Mouse (Mus musculus): ENCODE data around the gene Olfr437. TPM values are rescaled to one million over a fixed set of nuclear protein-coding genes. Genes with fewer than 3 reads are reported as not detected.
A peak's percentile ranks its signal among the peaks of the same experiment; 100 is the strongest.
"Not testable (repeated sequence)": the region's sequence is repeated elsewhere in the genome, so short reads cannot be mapped to it uniquely, and the experiment has no call there.

Gene Olfr437
- not detected in 2 replicates for polyA plus RNA-seq (2014; fragmentation: Nextera tagmentation; extraction: Ambion mirVana)

DNA sequence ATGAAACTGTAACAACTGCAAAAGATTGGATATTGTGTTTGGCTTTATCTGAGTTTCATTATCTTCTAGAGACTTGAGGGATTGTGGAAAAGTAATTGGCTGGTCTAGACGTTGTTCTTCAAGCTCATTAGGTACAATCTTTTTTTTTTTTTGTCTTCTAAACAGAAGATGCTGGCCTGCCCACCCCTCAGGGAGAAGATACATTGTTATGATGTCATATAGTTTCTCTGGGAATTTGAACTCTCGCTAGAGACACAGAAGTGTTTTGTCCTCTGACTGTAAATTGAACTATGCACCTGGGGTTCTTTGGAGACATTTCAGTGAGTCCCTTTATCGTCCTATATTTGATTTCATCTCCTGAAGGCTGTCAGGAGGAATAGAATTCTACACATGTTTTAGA is at the start of gene Olfr437:
Olfr437 (plus strand) TSS at position 301 of the 400 bp plus-strand sequence.
- 64% methylated on average over 3 of the region's 3 CpGs for WGBS
- Histone ChIP-seq H3K9ac (no peak within 1 kb of the TSS), H3K9me3 (ENCODE audit: low read depth, low read length) (no peaks in the 10 kb centered on the region), H3K4me3 (ENCODE audit: low read depth, low read length) (no peak within 1 kb of the TSS), H3K27ac (ENCODE audit: low read depth) (no peak within 1 kb of the TSS), H3K4me1 (ENCODE audit: insufficient read depth) (no peaks in the 10 kb centered on the region), H3K27me3 (ENCODE audit: insufficient read depth, low read length) (no peaks in the 10 kb centered on the region), H3K4me2 (no peak within 1 kb of the TSS), H3K36me3 (ENCODE audit: insufficient read depth) (no peaks in the 10 kb centered on the region)
- no peak for TF ChIP-seq CTCF (IDR thresholded peaks at IDR 0.05; ENCODE audit: low read depth)
- DNase-seq (no peak), ATAC-seq (ENCODE audit: insufficient read depth) (no peak)

DNA sequence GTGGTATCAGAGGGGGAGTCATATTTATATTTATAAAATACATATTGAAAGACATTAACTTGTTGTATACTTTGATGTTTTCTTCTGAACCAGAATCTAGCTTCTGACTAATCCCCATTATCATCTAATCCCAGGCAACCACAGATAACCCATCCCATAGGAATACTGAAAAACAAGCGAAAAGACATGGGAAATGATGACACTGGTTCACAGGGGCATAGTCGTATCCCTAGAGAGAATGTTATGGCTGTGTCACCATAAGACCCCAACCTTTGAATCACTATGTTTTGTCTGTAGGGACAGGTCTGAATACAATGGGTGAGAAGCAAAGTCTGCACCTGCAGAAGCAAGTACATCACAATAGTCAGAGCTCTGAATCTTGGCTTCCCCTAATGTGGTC is 16.8 kb upstream of the Olfr437 start, which contains the start of gene Olfr237-ps1:
Olfr237-ps1 (plus strand) TSS at position 301 of the 400 bp plus-strand sequence.
- not testable (repeated sequence) for H3K4me3 ChIP-seq (ENCODE audit: low read depth, low read length); H3K4me2 ChIP-seq; H3K36me3 ChIP-seq (ENCODE audit: insufficient read depth); ATAC-seq (ENCODE audit: insufficient read depth); H3K9me3 ChIP-seq (ENCODE audit: low read depth, low read length); H3K27me3 ChIP-seq (ENCODE audit: insufficient read depth, low read length); H3K4me1 ChIP-seq (ENCODE audit: insufficient read depth); H3K9ac ChIP-seq; H3K27ac ChIP-seq (ENCODE audit: low read depth); DNase-seq
- WGBS, result 86% methylated on average over 2 of the region's 2 CpGs

DNA sequence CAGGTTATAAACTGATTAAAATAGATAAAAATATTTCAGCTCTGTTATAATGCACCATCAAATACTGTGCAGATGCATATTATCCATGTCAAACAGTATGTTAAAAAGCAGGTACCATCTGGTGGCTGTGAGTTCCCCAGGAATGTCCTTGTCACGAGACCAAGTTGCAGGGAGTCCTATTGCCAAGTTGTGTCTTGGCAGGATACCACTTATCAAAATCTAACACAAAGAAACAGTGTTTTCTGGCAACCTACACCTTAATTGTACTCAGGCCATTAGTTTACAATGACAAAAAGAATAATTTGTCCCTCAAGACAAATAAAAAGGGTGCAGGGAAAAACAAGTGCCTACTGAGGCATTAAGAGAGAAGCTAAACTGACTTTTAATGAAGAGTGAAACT is 3.6 kb upstream of the Olfr437 start:
- no peak overlapping the region for H3K27ac ChIP-seq (ENCODE audit: low read depth)
- H3K9ac ChIP-seq, result no peak overlapping the region
- H3K4me2 ChIP-seq, result no peak overlapping the region
- ATAC-seq (ENCODE audit: insufficient read depth) (no peak), DNase-seq (no peak)
- no peak overlapping the region for H3K4me3 ChIP-seq (ENCODE audit: low read depth, low read length)
- 56% methylated on average over 1 of the region's 1 CpGs for WGBS
- H3K27me3 ChIP-seq (ENCODE audit: insufficient read depth, low read length), result no peaks in the 10 kb centered on the region
- no peaks in the 10 kb centered on the region for H3K4me1 ChIP-seq (ENCODE audit: insufficient read depth)
- no peaks in the 10 kb centered on the region for H3K36me3 ChIP-seq (ENCODE audit: insufficient read depth)
- H3K9me3 ChIP-seq (ENCODE audit: low read depth, low read length), result no peaks in the 10 kb centered on the region
- no peak for TF ChIP-seq CTCF (IDR thresholded peaks at IDR 0.05; ENCODE audit: low read depth)

DNA sequence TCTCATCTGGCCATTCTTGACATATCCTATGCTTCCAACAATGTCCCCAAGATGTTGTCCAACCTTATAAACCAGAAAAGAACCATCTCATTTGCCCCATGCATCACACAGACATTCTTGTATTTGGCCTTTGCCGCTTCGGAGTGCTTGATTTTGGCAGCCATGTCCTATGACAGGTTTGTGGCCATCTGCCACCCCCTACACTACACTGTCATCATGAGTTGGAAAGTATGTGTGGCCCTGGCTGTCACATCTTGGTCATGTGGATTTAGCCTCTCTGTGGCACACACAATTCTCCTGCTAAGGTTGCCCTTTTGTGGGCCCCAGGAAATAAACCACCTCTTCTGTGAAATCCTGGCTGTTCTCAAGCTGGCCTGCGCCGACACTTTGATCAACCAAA is 4.2 kb downstream of the Olfr437 start:
- no peak for TF ChIP-seq CTCF (IDR thresholded peaks at IDR 0.05; ENCODE audit: low read depth)
- Histone ChIP-seq H3K27ac (ENCODE audit: low read depth) (no peak overlapping the region), H3K36me3 (ENCODE audit: insufficient read depth) (no peaks in the 10 kb centered on the region), H3K4me3 (ENCODE audit: low read depth, low read length) (no peak overlapping the region), H3K27me3 (ENCODE audit: insufficient read depth, low read length) (no peaks in the 10 kb centered on the region), H3K9ac (no peak overlapping the region), H3K9me3 (ENCODE audit: low read depth, low read length) (no peaks in the 10 kb centered on the region), H3K4me2 (no peak overlapping the region), H3K4me1 (ENCODE audit: insufficient read depth) (no peaks in the 10 kb centered on the region)
- ATAC-seq (ENCODE audit: insufficient read depth) (no peak), DNase-seq (no peak)
- 96% methylated on average over 4 of the region's 4 CpGs for WGBS

DNA sequence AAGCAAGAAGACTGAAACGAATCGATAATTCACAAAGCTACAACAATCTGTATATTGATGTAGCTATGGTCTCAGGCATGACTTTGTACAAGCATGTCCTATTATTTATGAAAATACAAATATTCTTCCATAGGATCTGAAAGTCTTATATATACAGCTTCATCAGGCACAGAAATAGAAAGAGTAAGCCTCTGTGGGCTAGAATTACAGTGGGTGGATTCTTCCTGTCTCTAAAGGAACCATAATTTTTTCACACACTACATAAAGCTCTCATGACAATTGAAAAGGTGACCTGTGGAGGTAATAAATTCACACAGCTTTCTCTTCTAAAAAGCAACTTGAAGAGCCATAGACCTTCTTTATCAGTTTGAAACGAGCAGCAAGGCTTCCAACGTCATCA is 8.8 kb downstream of the Olfr437 start, which contains the start of gene Olfr13:
Olfr13 (plus strand) TSS at position 301 of the 400 bp plus-strand sequence.
- no peak for DNase-seq
- no peaks in the 10 kb centered on the region for H3K36me3 ChIP-seq (ENCODE audit: insufficient read depth)
- no peaks in the 10 kb centered on the region for H3K27me3 ChIP-seq (ENCODE audit: insufficient read depth, low read length)
- no peak for TF ChIP-seq CTCF (IDR thresholded peaks at IDR 0.05; ENCODE audit: low read depth)
- no peaks in the 10 kb centered on the region for H3K4me1 ChIP-seq (ENCODE audit: insufficient read depth)
- 51% methylated on average over 4 of the region's 4 CpGs for WGBS
- H3K4me2 ChIP-seq, result no peak within 1 kb of the TSS
- H3K9ac ChIP-seq, result no peak within 1 kb of the TSS
- ATAC-seq (ENCODE audit: insufficient read depth), result no peak
- H3K27ac ChIP-seq (ENCODE audit: low read depth), result no peak within 1 kb of the TSS
- H3K9me3 ChIP-seq (ENCODE audit: low read depth, low read length), result no peaks in the 10 kb centered on the region
- H3K4me3 ChIP-seq (ENCODE audit: low read depth, low read length), result no peak within 1 kb of the TSS

DNA sequence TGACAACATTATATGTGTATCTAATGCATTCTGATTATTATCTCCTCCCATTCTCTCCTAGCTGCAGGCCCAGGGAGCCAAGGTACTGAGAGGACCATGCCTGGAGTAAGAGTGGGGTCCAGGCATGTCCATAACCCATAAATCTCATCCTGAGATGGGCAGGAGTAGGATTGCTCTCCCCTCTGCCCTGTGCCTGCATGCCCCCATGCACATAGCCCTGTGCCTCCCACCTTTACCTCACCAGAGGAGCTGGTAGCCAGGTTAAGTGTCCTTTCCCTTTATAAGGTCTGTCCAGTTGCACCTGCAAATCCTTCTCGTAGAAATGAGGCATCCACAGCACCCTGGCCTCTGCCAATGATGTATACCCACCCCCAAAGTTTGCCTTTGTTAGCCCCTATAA is 15.0 kb downstream of the Olfr437 start:
- H3K27ac ChIP-seq (ENCODE audit: low read depth), result no peak overlapping the region
- H3K4me2 ChIP-seq, result no peak overlapping the region
- H3K36me3 ChIP-seq (ENCODE audit: insufficient read depth), result no peaks in the 10 kb centered on the region
- H3K4me1 ChIP-seq (ENCODE audit: insufficient read depth), result no peaks in the 10 kb centered on the region
- H3K4me3 ChIP-seq (ENCODE audit: low read depth, low read length), result no peak overlapping the region
- H3K9ac ChIP-seq, result no peak overlapping the region
- ATAC-seq (ENCODE audit: insufficient read depth) (peak; percentile 41; the same call in 1 of the 2 replicates), DNase-seq (no peak)
- 48% methylated on average over 1 of the region's 1 CpGs for WGBS
- no peaks in the 10 kb centered on the region for H3K9me3 ChIP-seq (ENCODE audit: low read depth, low read length)
- H3K27me3 ChIP-seq (ENCODE audit: insufficient read depth, low read length), result no peaks in the 10 kb centered on the region
- no peak for TF ChIP-seq CTCF (IDR thresholded peaks at IDR 0.05; ENCODE audit: low read depth)

DNA sequence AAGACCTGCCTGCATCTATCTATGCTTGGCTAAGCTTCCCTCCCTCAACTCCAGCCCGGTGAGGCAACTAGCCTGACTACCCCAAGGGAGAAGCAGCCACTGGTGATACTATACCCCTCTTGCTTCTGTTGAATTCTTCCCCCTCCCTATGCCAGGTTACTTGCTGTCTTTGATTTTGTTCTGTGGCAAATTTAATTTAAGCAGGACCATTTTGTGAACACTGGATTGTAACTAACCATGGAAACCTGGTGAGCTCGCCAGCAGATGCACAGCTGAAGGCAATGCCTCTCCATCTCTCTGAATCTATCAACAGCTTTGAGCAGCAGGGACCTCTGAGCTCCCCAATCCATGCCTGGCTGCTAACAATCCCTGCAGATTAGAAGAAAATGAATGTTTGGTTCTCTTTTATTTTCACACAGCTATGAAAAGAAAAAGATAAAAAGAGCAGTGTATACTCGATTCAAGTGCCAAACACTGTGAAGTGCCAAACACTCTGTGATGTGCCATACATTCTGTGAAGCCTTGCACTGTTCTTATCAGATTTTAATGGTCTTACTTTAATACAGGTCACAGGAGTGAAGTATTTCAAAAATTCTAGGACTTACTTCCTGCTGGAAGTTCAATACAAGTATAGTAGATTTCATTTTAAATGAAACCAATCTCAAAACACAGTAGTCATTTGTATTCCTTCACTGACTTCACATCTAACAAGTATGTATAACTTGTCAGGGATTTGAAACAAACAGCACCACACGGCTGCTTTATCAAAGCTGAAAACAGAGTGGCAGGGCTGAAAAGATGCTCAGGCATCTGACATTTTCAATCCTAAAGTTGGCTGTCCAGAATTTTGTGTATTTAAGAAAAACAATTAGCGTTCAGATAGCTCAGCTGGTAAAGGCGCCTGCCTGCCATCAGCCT is 15.8 kb downstream of the Olfr437 start:
- Histone ChIP-seq H3K4me2 (no peak overlapping the region), H3K36me3 (ENCODE audit: insufficient read depth) (no peaks in the 10 kb centered on the region), H3K27ac (ENCODE audit: low read depth) (no peak overlapping the region), H3K9me3 (ENCODE audit: low read depth, low read length) (no peaks in the 10 kb centered on the region), H3K4me3 (ENCODE audit: low read depth, low read length) (no peak overlapping the region), H3K27me3 (ENCODE audit: insufficient read depth, low read length) (no peaks in the 10 kb centered on the region), H3K4me1 (ENCODE audit: insufficient read depth) (no peaks in the 10 kb centered on the region), H3K9ac (no peak overlapping the region)
- no peak for ATAC-seq (ENCODE audit: insufficient read depth)
- WGBS, result 38% methylated on average over 6 of the region's 6 CpGs
- TF ChIP-seq CTCF (IDR thresholded peaks at IDR 0.05; ENCODE audit: low read depth), result no peak
- no peak for DNase-seq
